Mouse (Mus musculus) ES-CJ7 (cell line): ENCODE results near the gene Apool.

Experiments used
- DNase-seq: peaks from one replicate; pipeline ENCODE4 v3.0.0; 2011; ENCODE audit warnings: low read depth, low spot score

Apool gene

DNA sequence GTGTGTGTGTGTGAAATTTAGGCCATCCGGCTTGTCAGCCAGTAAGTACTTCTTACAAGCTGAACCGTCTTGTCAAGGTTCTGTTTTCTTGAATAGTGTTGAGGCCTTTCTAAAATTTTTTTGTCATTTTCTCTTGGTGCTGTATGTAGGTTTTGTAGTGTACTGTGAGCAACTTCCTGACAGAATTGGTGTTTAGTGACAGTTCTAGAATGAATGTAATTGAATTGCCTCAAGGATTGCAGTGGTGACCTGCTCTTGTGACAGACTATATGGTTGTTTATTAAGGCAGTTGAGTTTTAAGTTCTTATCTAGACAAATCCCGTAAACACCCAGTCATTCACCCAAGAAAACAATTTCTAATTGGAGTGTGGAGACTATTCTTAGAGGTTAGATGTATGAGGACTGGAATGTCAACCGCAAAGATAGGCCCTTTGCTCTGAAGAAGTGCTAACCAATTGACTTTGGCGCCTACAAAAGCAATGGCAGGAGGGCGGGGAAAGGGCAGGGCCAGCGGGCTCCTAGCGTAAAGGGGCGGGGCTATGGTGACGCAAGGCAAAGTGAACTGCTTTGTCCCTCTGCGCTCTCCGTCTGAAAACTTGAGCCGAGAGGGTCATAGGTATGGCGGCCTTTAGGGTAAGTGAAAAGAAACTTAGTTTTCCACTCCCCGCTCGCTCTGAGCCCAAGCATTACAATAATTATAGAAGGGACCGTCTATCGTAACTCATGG, at the start of gene Apool:
TSS of gene Apool (plus strand) at position 531 of the 727 bp plus-strand sequence.
- peak; percentile 86 for DNase-seq

GRCm38 (mm10) chrX:112273550-112273949, 37.6 kb upstream of the Apool start:
- no peak for DNase-seq

DNA sequence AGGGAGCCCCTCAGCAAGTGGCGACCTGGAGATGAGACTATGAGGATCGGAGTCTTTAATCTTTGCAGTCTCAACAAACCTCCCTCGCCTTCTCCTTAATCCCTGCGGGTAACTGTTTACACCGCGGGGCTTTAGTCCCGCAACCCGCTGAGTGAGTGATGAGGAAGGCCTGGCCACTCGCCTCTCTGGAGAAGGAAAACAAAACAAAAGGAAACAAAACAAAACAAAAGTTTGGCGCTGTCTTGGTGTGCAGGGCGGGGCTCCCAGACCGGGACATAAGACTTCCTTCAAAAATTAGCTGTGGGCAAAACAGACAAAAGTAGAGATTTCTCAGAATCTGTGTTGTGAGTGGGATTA, 375 bp downstream of the Apool start:
- DNase-seq = no peak

- no peak for DNase-seq
Observed at GRCm38 (mm10) chrX:112312094-112312493, 960 bp downstream of the Apool start.

GRCm38 (mm10) chrX:112320273-112320672, 9.1 kb downstream of the Apool start:
- no peak for DNase-seq

- no peak for DNase-seq
Observed at GRCm38 (mm10) chrX:112339486-112339885, 28.4 kb downstream of the Apool start.

DNA sequence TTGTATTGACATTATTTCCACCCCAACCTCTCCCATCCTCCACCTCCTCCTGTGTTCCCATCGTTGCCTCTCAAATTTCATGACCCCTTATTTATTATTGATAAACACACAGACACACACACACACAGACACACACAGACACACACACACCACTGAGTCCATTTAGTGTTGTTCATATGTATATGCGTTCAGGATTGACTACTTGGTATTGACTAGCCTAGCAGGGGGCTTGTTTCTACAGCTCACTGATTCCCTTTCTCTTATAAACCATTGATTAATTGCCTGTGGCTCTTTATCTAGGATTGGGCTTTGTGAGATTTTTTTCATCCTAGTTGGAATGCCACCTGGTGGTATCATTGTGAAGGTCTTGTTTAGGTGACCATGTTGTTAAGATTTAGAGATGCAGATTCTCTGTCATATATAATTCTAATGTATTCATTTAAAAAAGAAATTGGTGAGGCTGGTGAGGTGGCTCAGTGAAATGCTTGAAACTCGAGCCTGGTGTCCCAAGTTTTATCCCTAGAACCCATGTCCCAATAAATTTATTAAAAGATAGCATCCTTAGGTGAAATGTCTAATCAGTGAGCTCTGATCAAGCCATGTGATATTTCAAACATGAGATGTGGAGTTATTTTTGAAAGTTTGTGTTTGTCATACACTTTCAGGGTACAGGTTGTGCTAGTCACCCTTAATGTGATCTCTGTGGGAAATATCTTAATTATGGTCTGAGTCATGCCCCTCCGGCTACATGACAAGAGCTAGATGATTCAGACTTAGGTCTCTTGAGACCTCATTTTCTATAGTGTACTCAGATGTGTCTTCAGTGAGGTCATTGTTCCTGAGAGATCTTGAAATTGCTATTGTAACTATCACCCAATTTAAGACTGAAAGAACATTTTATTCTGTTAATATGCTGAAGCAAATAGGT, 36.6 kb downstream of the Apool start:
- peak; percentile 1 for DNase-seq

DNA sequence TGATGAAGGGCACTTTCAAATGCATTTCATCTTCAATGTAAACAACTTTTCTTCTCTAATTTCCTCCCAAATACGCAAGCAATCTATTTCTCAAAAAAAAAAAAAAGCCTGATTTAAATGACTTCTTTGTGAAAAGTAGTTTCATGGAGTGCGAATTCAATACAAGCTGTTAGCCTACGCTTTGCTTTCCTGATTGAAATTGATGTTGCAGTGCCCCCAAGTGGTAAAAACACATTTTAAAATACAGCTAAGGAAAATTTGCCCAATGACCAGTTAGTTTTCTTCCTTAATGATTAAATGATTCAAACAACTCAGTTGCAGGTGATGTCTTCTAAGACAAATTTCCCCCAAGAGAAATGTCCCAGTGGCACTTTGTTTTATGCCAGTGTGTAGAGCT, 37.3 kb downstream of the Apool start:
- DNase-seq = peak; percentile 2

- DNase-seq = no peak
Observed at GRCm38 (mm10) chrX:112368426-112368825, 57.3 kb downstream of the Apool start.

DNA sequence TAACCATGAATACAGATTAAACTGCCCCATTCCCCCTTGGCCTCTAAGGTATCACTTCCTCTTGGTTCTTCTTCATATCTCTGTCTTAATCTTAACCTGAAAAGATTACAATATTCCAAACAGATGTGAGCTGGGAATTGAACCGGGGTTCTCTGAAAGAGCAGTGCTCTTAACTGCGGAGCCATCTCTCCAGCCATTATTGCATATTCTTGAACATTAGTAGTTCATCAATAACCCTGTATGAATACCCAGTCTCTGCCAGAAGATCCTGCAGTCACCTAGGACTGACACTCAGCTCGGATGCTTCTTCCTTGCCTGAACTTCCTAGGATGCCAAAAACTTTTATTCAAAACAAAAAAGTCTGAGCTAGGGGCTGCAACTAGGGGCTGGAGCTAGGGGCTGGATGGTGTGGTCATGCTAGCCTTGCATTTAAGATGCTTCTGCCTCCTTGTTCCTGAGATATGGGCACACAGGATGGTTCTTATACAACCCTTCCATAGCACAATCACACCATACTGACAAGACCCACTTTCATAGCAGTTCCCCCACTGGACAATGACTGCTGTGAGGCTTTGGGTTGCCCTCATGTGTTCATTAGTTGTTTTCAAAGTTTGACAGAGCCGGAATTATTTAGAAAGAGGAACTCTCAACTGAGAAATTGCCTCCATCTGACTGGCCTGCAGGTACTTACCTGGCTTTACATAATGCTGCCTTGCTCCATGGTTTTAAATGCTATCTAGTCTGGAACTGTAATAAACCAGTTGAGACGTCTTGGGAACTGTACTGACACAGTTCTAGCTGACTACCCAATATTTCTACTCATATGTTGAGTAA, 59.7 kb downstream of the Apool start:
- DNase-seq = peak; percentile 55

DNA sequence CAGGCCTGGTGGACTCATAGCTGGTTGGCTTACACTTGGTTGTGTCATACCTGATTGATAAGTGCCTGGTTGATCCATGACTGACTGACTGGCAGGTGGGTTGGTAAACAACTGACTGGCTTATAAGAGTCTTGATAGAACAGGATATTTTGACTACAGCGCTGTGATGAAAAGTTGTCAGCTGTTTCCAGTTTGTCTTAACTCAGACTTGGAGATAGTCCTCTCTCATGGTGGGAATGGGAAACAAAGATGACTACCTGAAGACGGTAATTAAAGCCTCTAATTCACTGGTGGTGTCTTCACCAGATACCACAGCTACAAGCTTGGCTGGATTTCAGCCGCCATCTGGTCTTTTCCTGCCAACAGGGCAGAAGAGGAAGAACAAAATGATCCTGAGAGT, 95.5 kb downstream of the Apool start, which contains the start of gene Satl1:
TSS of gene Satl1 (minus strand) at position 101 of the 400 bp plus-strand sequence.
- no peak for DNase-seq

GRCm38 (mm10) chrX:112412309-112412708, 101.2 kb downstream of the Apool start:
- no peak for DNase-seq
